Mouse (Mus musculus): ENCODE measurements around the gene Dhx37. TPM values are rescaled to one million over a fixed set of nuclear protein-coding genes. Genes with fewer than 3 reads are reported as not detected.

Dhx37 gene
- polyA plus RNA-seq, 1 experiment from 2014 or later: 19.2 TPM

- no peak for DNase-seq (ENCODE audit: low spot score)
- no peaks in the 10 kb centered on the region for H3K27me3 ChIP-seq (ENCODE audit: insufficient read depth, poor library complexity, severe bottlenecking)
- no peaks in the 10 kb centered on the region for H3K9me3 ChIP-seq
- WGBS: 54% methylated on average over 7 of the region's 7 CpGs
- no peak overlapping the region for H3K4me3 ChIP-seq
- peaks cover 6% of the 10 kb centered on the region; the same call in 1 of the 2 replicates for H3K4me1 ChIP-seq (replicated peaks)
- H3K36me3 ChIP-seq: no peaks in the 10 kb centered on the region
- H3K27ac ChIP-seq: no peak overlapping the region
Observed at GRCm38 (mm10) chr5:125377214-125377613, 56.7 kb downstream of the Dhx37 start.

GRCm38 (mm10) chr5:125375871-125376270 lies 58.0 kb downstream of the Dhx37 start:
- Histone ChIP-seq H3K4me1 (replicated peaks) (peaks cover 6% of the 10 kb centered on the region; the same call in 1 of the 2 replicates), H3K4me3 (no peak overlapping the region), H3K9me3 (no peaks in the 10 kb centered on the region), H3K27ac (no peak overlapping the region), H3K36me3 (no peaks in the 10 kb centered on the region), H3K27me3 (ENCODE audit: insufficient read depth, poor library complexity, severe bottlenecking) (no peaks in the 10 kb centered on the region)
- WGBS: 96% methylated on average over 2 of the region's 2 CpGs
- no peak for DNase-seq (ENCODE audit: low spot score)

- Histone ChIP-seq H3K27me3 (ENCODE audit: insufficient read depth, poor library complexity, severe bottlenecking) (no peaks in the 10 kb centered on the region), H3K4me3 (no peak overlapping the region), H3K27ac (no peak overlapping the region), H3K36me3 (no peaks in the 10 kb centered on the region), H3K4me1 (replicated peaks) (no peaks in the 10 kb centered on the region), H3K9me3 (no peaks in the 10 kb centered on the region)
- WGBS: 86% methylated on average over 4 of the region's 4 CpGs
- DNase-seq (ENCODE audit: low spot score): no peak
Observed at GRCm38 (mm10) chr5:125372027-125372426, 61.9 kb downstream of the Dhx37 start.

GRCm38 (mm10) chr5:125370950-125371693 lies 62.8 kb downstream of the Dhx37 start:
- no peak for DNase-seq (ENCODE audit: low spot score)
- 75% methylated on average over 7 of the region's 7 CpGs for WGBS

GRCm38 (mm10) chr5:125368568-125368967 lies 65.4 kb downstream of the Dhx37 start:
- 3% methylated on average over 4 of the region's 4 CpGs for WGBS
- no peaks in the 10 kb centered on the region for H3K27me3 ChIP-seq (ENCODE audit: insufficient read depth, poor library complexity, severe bottlenecking)
- no peaks in the 10 kb centered on the region for H3K36me3 ChIP-seq
- H3K9me3 ChIP-seq: no peaks in the 10 kb centered on the region
- no peak overlapping the region for H3K27ac ChIP-seq
- no peaks in the 10 kb centered on the region for H3K4me1 ChIP-seq (replicated peaks)
- no peak overlapping the region for H3K4me3 ChIP-seq
- DNase-seq (ENCODE audit: low spot score): peak; percentile 57

More at GRCm38 (mm10) chr5:125370950-125371693, 62.8 kb downstream of the Dhx37 start:
- Histone ChIP-seq H3K9me3 (no peaks in the 10 kb centered on the region), H3K27me3 (ENCODE audit: insufficient read depth, poor library complexity, severe bottlenecking) (no peaks in the 10 kb centered on the region), H3K27ac (no peak overlapping the region), H3K36me3 (no peaks in the 10 kb centered on the region), H3K4me3 (no peak overlapping the region), H3K4me1 (replicated peaks) (no peaks in the 10 kb centered on the region)

GRCm38 (mm10) chr5:125368156-125368555 lies 65.8 kb downstream of the Dhx37 start:
- DNase-seq (ENCODE audit: low spot score): no peak

GRCm38 (mm10) chr5:125364851-125365429 lies 69.0 kb downstream of the Dhx37 start:
- Histone ChIP-seq H3K4me1 (replicated peaks) (no peaks in the 10 kb centered on the region; the same call in 1 of the 2 replicates), H3K4me3 (no peak overlapping the region), H3K27ac (no peak overlapping the region), H3K9me3 (no peaks in the 10 kb centered on the region), H3K36me3 (no peaks in the 10 kb centered on the region), H3K27me3 (ENCODE audit: insufficient read depth, poor library complexity, severe bottlenecking) (no peaks in the 10 kb centered on the region)
- DNase-seq (ENCODE audit: low spot score): no peak
- 80% methylated on average over 4 of the region's 4 CpGs for WGBS

More at GRCm38 (mm10) chr5:125368156-125368555, 65.8 kb downstream of the Dhx37 start:
- Histone ChIP-seq H3K9me3 (no peaks in the 10 kb centered on the region), H3K36me3 (no peaks in the 10 kb centered on the region), H3K4me1 (replicated peaks) (no peaks in the 10 kb centered on the region), H3K27ac (no peak overlapping the region), H3K4me3 (no peak overlapping the region), H3K27me3 (ENCODE audit: insufficient read depth, poor library complexity, severe bottlenecking) (no peaks in the 10 kb centered on the region)
- WGBS: 74% methylated on average over 5 of the region's 5 CpGs

GRCm38 (mm10) chr5:125363894-125364293 lies 70.0 kb downstream of the Dhx37 start:
- Histone ChIP-seq H3K9me3 (no peaks in the 10 kb centered on the region), H3K4me1 (replicated peaks) (no peaks in the 10 kb centered on the region; the same call in 1 of the 2 replicates), H3K27me3 (ENCODE audit: insufficient read depth, poor library complexity, severe bottlenecking) (no peaks in the 10 kb centered on the region), H3K36me3 (no peaks in the 10 kb centered on the region), H3K27ac (no peak overlapping the region), H3K4me3 (no peak overlapping the region)
- DNase-seq (ENCODE audit: low spot score): no peak
- 89% methylated on average over 7 of the region's 7 CpGs for WGBS

Other genes starting within 250 kb of the Dhx37 start
- gene Scarb1, start 93.0 kb downstream of the Dhx37 start, polyA plus RNA-seq (2016; fragmentation: Nextera tagmentation; extraction: Ambion mirVana): 41.2 and 43.6 TPM in 2 replicates
- 0.52 and 0.86 TPM in 2 replicates for gene Gm10382, start 44.8 kb downstream of the Dhx37 start, polyA plus RNA-seq (2016; fragmentation: Nextera tagmentation; extraction: Ambion mirVana)
- 928 and 1,134 TPM in 2 replicates for gene Ubc, start 43.9 kb downstream of the Dhx37 start, polyA plus RNA-seq (2016; fragmentation: Nextera tagmentation; extraction: Ambion mirVana)
- gene Bri3bp, start 7.4 kb upstream of the Dhx37 start, polyA plus RNA-seq (2016; fragmentation: Nextera tagmentation; extraction: Ambion mirVana): 46.9 and 53.8 TPM in 2 replicates
- gene Aacs, start 41.7 kb upstream of the Dhx37 start, polyA plus RNA-seq (2016; fragmentation: Nextera tagmentation; extraction: Ambion mirVana): 63.4 and 73.4 TPM in 2 replicates
- gene Tmem132b, start 97.7 kb upstream of the Dhx37 start, polyA plus RNA-seq (2016; fragmentation: Nextera tagmentation; extraction: Ambion mirVana): 0.21 and 0.41 TPM in 2 replicates